Mouse (Mus musculus) liver, embryonic 15.5 days (tissue): ENCODE results near the gene Vwa1. TPM values are rescaled to one million over a fixed set of nuclear protein-coding genes. Genes with fewer than 3 reads are reported as not detected.

Experiments
- ATAC-seq: fragments of 200-750 bp; cut with Nextera tagmentation; 2 replicates; pipeline ENCODE4 v1.8.0; 2017; ENCODE audit warnings: moderate number of reproducible peaks, mild to moderate bottlenecking, moderate library complexity; ENCODE audit not compliant: insufficient read depth
- H3K27ac ChIP-seq: fragments of 300-500 bp; sonication (generic); replicated peaks from 2 replicates; pipeline ENCODE4 v1.5.1; 2015; ENCODE audit warnings: mild to moderate bottlenecking, inconsistent platforms
- H3K27me3 ChIP-seq: fragments of 300-500 bp; sonication (generic); 2 replicates; pipeline ENCODE4 v1.6.1; 2015; ENCODE audit warnings: mild to moderate bottlenecking, inconsistent platforms
- H3K36me3 ChIP-seq: fragments of 300-500 bp; sonication (generic); replicated peaks from 2 replicates; pipeline ENCODE4 v1.6.1; 2015; ENCODE audit warnings: moderate library complexity, mild to moderate bottlenecking, inconsistent platforms
- H3K4me1 ChIP-seq: fragments of 300-500 bp; sonication (generic); replicated peaks from 2 replicates; pipeline ENCODE4 v1.6.1; 2015; ENCODE audit warnings: inconsistent platforms
- H3K4me2 ChIP-seq: fragments of 300-500 bp; sonication (generic); 2 replicates; pipeline ENCODE4 v1.6.1; 2015; ENCODE audit warnings: moderate library complexity, mild to moderate bottlenecking, inconsistent platforms
- H3K4me3 ChIP-seq: fragments of 300-500 bp; sonication (generic); replicated peaks from 2 replicates; pipeline ENCODE4 v1.5.1; 2015; ENCODE audit warnings: mild to moderate bottlenecking, inconsistent platforms
- H3K9ac ChIP-seq: fragments of 300-500 bp; sonication (generic); 2 replicates; pipeline ENCODE4 v1.6.1; 2015; ENCODE audit warnings: moderate library complexity, mild to moderate bottlenecking, inconsistent platforms
- H3K9me3 ChIP-seq: fragments of 300-500 bp; sonication (generic); replicated peaks from 2 replicates; pipeline ENCODE4 v1.6.1; 2016; ENCODE audit warnings: inconsistent platforms
- WGBS: fragments of 180-500 bp; shearing (Covaris S2); methylation state at CpG from one replicate; pipeline ENCODE4 v1.1.7; 2015; ENCODE audit warnings: mixed read lengths; ENCODE audit not compliant: insufficient replicate concordance; 5-methylcytosine and 5-hydroxymethylcytosine counted together
- polyA plus RNA-seq: library from polyadenylated mRNA; unstranded; fragments of >200 nt; fragmentation: Nextera tagmentation; extraction: Ambion mirVana; gene quantifications from 2 replicates; pipeline ENCODE4 v1.2.1, GENCODE M21; 2015

Gene Vwa1
- polyA plus RNA-seq, result 0.33 and 0.54 TPM in 2 replicates

GRCm38 (mm10) chr4:155774280-155774754, at the start of gene Vwa1:
TSS of gene Vwa1 (minus strand) at chr4:155774698.
- no peaks in the 10 kb centered on the region for H3K9me3 ChIP-seq
- peak within 1 kb of the TSS; percentile 37 for H3K4me3 ChIP-seq
- 2% methylated on average over 35 of the region's 35 CpGs for WGBS
- H3K9ac ChIP-seq, result 0 out of 2 replicates have a peak within 1 kb of the TSS, but pooled peaks have one; percentile 15
- H3K36me3 ChIP-seq, result no peaks in the 10 kb centered on the region
- H3K4me1 ChIP-seq, result peaks cover 38% of the 10 kb centered on the region
- no peak within 1 kb of the TSS for H3K27ac ChIP-seq
- peak; percentile 53 for ATAC-seq
- peaks cover 70% of the 10 kb centered on the region for H3K27me3 ChIP-seq
- H3K4me2 ChIP-seq, result peak within 1 kb of the TSS; percentile 70

DNA sequence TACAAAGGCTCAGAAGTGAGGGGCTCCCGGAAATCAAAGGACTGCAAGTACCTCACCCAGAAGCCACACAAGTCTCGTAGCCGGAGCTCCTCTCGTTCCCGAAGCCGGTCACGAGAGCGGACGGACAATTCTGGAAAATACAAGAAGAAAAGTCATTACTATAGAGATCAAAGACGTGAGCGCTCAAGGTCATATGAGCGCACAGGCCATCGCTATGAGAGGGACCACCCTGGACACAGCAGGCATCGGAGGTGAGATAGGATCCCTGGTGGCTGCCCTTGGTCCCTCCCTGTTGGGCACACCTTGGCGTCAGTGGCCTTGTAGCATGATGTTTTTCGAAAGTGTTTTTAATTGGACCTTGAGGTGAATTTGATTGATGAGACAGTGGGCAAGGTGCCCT, 48.9 kb upstream of the Vwa1 start:
- Histone ChIP-seq H3K27ac (no peak overlapping the region), H3K4me3 (no peak overlapping the region), H3K36me3 (peaks cover 95% of the 10 kb centered on the region), H3K4me2 (no peak overlapping the region), H3K4me1 (no peaks in the 10 kb centered on the region), H3K27me3 (no peaks in the 10 kb centered on the region), H3K9me3 (no peaks in the 10 kb centered on the region), H3K9ac (no peak overlapping the region)
- 94% methylated on average over 16 of the region's 16 CpGs for WGBS
- ATAC-seq, result no peak

GRCm38 (mm10) chr4:155821025-155821424, 46.5 kb upstream of the Vwa1 start:
- Histone ChIP-seq H3K4me3 (no peak overlapping the region), H3K27ac (no peak overlapping the region), H3K9ac (no peak overlapping the region), H3K9me3 (no peaks in the 10 kb centered on the region), H3K4me2 (no peak overlapping the region), H3K4me1 (no peaks in the 10 kb centered on the region; the same call in 1 of the 2 replicates), H3K27me3 (no peaks in the 10 kb centered on the region), H3K36me3 (peaks cover 96% of the 10 kb centered on the region)
- no peak for ATAC-seq
- WGBS, result 77% methylated on average over 7 of the region's 7 CpGs

GRCm38 (mm10) chr4:155817533-155817932, 43.0 kb upstream of the Vwa1 start:
- H3K9me3 ChIP-seq, result no peaks in the 10 kb centered on the region
- no peak for ATAC-seq
- H3K27me3 ChIP-seq, result no peaks in the 10 kb centered on the region
- WGBS, result 81% methylated on average over 4 of the region's 4 CpGs
- H3K36me3 ChIP-seq, result peaks cover 91% of the 10 kb centered on the region
- no peak overlapping the region for H3K4me2 ChIP-seq
- H3K4me3 ChIP-seq, result no peak overlapping the region
- H3K27ac ChIP-seq, result no peak overlapping the region
- H3K9ac ChIP-seq, result no peak overlapping the region
- H3K4me1 ChIP-seq, result peaks cover 25% of the 10 kb centered on the region

DNA sequence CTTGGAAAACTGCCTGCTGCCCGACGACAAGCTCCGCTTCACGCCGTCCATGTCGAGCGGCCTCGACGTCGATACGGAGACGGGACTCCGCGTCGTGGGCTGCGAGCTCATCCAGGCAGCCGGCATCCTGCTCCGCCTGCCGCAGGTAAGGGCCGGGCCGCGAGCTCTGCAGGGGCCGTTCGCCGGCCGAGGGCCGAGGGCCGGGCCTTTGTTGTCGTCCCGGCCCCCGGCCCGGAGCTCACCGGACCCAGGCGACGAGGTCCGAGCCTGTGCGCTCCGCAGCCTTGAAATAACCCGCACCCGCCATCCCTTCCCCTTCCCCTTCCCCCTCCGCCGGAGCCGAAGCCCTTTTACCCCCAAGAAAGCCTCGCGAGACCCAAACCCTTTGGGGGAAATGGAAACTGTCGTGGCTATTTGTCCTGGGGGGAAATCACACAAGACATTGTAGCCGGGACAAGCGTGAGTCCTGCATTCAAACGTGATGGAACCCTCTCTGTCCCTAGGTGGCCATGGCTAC, 38.2 kb upstream of the Vwa1 start:
- no peaks in the 10 kb centered on the region for H3K9me3 ChIP-seq
- no peaks in the 10 kb centered on the region for H3K27me3 ChIP-seq
- H3K9ac ChIP-seq, result peak overlapping the region; percentile 99
- under 1% methylated on average over 49 of the region's 49 CpGs for WGBS
- peaks cover 34% of the 10 kb centered on the region for H3K4me1 ChIP-seq
- peak overlapping the region; percentile 74 for H3K4me2 ChIP-seq
- H3K27ac ChIP-seq, result peak overlapping the region; percentile 89
- peak; percentile 47 for ATAC-seq
- H3K36me3 ChIP-seq, result peaks cover 79% of the 10 kb centered on the region
- peak overlapping the region; percentile 96 for H3K4me3 ChIP-seq

DNA sequence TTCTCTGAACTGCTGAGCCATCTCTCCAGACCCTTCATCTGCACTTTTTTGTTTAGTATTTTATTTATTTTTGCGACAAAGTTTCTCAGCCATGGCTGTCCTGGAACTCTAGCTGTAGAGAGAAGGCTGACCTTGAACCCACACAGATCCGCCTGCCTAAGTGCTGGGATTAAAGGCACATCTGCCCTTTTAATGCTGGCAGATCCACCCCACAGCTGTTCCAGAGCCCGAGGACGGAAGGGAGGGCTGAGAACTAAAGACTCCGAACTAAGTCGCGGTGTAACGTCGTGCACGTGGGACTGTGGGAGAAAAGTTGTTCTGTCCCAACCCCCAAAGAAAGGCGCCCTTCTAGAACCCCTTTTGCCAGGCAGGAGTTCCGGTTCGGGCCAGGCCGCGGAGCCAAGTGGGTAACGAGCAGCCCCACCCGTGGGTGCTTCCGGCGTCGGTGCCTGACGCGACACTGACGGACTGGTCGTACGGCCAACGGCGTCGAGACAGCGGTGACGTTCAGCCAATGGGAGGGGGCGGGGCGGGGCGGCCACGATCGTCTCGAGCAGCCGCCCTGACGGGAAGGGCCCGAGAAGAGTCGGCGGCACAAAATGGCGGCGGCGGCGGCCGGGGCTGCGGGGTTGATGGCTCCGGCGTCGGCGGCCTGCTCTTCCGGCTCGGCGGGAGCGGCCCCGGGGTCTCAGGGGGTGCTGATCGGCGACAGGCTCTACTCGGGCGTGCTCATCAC, 37.6 kb upstream of the Vwa1 start, which contains the start of gene Ccnl2:
Ccnl2 (plus strand) TSS at position 561 of the 736 bp plus-strand sequence.
- H3K4me1 ChIP-seq, result peaks cover 34% of the 10 kb centered on the region
- H3K9me3 ChIP-seq, result no peaks in the 10 kb centered on the region
- H3K4me2 ChIP-seq, result peak within 1 kb of the TSS; percentile 78
- H3K27ac ChIP-seq, result peak within 1 kb of the TSS; percentile 89
- peak within 1 kb of the TSS; percentile 96 for H3K4me3 ChIP-seq
- peak within 1 kb of the TSS; percentile 99 for H3K9ac ChIP-seq
- H3K27me3 ChIP-seq, result no peaks in the 10 kb centered on the region
- ATAC-seq, result peak; percentile 99
- H3K36me3 ChIP-seq, result peaks cover 79% of the 10 kb centered on the region
- under 1% methylated on average over 59 of the region's 60 CpGs for WGBS

DNA sequence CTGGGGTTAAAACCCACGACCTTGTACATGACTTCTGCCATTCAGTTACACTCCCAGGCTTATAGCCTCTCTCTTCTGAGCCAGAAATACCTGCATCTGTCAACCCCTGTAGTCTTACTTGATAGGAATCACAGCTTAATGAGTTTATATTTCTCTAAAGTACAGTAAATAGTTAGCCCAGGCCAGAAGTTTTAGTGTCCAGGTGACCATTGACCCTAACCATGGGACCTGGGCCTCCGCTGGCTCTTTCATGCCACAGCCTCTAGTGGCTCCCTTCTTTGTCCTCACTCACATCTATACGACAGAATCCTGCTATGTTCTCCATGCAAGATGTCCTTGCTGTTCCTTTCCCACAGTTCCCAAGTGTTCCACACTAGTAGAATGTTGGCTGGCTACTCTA, 33.3 kb upstream of the Vwa1 start:
- 79% methylated on average over 3 of the region's 3 CpGs for whole genome bisulfite sequencing
- Histone ChIP-seq H3K36me3 (peaks cover 61% of the 10 kb centered on the region), H3K27ac (no peak overlapping the region), H3K4me3 (no peak overlapping the region), H3K27me3 (no peaks in the 10 kb centered on the region), H3K4me1 (peaks cover 34% of the 10 kb centered on the region), H3K9me3 (no peaks in the 10 kb centered on the region), H3K9ac (no peak overlapping the region), H3K4me2 (no peak overlapping the region)
- ATAC-seq, result no peak

DNA sequence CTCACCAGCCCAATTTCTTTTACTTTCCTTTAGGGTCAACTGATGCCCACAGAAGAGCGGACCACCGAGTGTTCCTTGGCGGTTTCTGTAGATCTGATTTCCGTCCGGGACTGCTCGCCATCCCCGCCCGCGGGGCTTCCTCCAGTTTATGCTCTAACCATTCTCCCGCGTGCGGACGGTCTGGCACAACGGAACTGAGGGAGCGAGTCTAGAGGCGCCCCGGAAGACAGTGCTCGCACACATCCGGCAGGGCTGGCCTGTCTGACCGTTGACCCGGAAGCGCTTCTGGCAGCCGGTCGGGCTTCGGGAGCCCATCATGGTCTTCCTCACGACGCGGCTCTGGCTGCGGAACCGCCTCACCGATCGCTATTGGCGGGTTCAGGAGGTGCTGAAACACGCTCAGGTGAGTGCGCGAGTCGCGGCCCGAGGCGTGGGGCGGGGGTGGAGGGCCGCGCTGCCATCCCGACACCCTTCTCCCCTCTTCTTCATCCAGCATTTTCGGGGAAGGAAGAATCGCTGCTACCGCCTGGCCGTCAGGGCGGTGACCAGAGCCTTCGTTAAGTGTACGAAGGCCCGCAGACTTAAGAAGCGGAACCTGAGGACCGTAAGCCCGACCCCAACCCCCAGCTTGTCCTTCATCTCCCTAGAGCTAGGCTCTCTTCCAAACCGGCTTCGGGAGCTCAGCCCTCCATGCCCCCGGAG, 29.0 kb upstream of the Vwa1 start:
- peak overlapping the region; percentile 76 for H3K4me3 ChIP-seq
- WGBS, result under 1% methylated on average over 58 of the region's 58 CpGs

DNA sequence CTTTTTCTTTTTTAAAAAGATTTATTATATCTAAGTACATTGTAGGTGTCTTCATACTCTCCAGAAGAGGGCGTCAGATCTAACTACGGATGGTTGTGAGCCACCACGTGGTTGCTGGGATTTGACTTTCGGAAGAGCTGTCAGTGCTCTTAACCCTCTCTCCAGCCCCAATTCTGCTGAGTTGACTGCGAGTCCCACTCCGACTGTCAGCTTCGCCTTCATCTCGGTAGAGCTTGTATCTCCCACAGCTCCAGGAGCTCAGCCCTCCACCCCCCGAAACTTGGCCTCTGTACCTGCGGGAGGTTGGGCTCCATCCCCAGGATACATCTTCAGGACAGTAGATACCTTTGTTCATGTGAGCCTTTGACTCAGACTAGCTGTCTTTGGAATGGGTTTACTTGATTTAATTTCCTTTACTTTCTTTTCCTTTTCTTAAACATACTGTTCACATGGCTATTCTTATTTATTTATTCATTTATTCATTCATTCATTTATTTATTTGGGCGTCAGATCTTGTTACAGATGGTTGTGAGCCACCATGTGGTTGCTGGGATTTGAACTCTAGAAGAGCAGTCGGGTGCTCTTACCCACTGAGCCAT, 28.3 kb upstream of the Vwa1 start, which contains the start of gene Mrpl20:
Mrpl20 (plus strand) TSS at position 138 of the 599 bp plus-strand sequence.
- peak within 1 kb of the TSS; percentile 87 for H3K27ac ChIP-seq
- 7% methylated on average over 12 of the region's 12 CpGs for WGBS
- peak; percentile 44 for ATAC-seq
- H3K36me3 ChIP-seq, result peaks cover 26% of the 10 kb centered on the region
- H3K9ac ChIP-seq, result peak within 1 kb of the TSS; percentile 79
- H3K9me3 ChIP-seq, result no peaks in the 10 kb centered on the region
- peaks cover 31% of the 10 kb centered on the region for H3K4me1 ChIP-seq
- H3K4me3 ChIP-seq, result peak within 1 kb of the TSS; percentile 76
- H3K27me3 ChIP-seq, result peaks cover 23% of the 10 kb centered on the region
- H3K4me2 ChIP-seq, result peak within 1 kb of the TSS; percentile 87

More for the DNA sequence above, 29.0 kb upstream of the Vwa1 start:
- Histone ChIP-seq H3K36me3 (peaks cover 33% of the 10 kb centered on the region), H3K4me2 (peak overlapping the region; percentile 87), H3K27me3 (peaks cover 18% of the 10 kb centered on the region; the same call in 1 of the 2 replicates), H3K27ac (peak overlapping the region; percentile 87), H3K9me3 (no peaks in the 10 kb centered on the region), H3K9ac (peak overlapping the region; percentile 79), H3K4me1 (peaks cover 31% of the 10 kb centered on the region)
- peak; percentile 99 for ATAC-seq

DNA sequence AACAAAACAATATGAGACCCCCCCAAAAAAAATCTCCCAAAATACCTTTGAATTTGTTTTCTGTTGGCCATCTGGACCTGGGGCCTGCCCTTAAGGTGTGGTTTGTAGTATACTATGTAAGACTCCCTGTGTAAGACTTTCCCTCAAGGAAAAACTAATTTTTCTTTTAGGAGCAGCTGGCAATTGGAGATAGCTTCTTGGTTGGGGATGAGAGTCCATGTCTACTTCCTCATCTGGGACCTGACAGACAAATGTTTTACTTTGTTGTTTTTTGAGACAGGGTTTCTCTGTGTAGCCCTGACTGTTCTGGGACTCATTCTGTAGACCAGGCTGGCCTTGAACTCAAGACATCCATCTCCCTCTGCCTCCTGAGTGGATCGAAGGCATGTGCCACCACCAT, 27.6 kb upstream of the Vwa1 start:
- ATAC-seq, result no peak
- Histone ChIP-seq H3K9me3 (no peaks in the 10 kb centered on the region), H3K27ac (no peak overlapping the region), H3K27me3 (peaks cover 26% of the 10 kb centered on the region), H3K4me1 (peaks cover 31% of the 10 kb centered on the region), H3K9ac (no peak overlapping the region), H3K36me3 (peaks cover 19% of the 10 kb centered on the region), H3K4me3 (no peak overlapping the region), H3K4me2 (peak overlapping the region; percentile 87)
- 100% methylated on average over 1 of the region's 1 CpGs for WGBS
